Mouse (Mus musculus): ENCODE measurements around the gene Olfr1480.

Olfr1480 gene

DNA sequence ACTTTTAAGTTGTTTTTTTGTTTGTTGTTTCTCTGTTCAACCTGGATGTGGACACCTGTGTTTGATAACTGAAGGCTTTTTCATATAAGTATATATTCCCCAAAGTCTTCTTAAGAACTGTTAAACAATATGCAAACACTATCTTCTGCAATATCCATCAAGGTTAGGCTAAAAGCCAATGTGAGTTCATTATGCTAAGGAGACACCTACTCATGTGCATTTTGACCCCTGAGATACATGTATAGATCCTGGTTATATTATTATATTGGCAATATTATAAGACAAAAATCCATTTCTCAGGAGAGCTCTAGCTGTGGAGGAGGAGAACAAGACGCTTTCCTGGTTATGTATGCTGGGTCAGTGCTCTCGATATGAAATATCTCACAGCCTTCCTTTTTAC is at the start of gene Olfr1480:
TSS of gene Olfr1480 (plus strand) at position 301 of the 400 bp plus-strand sequence.
- DNase-seq (ENCODE audit: low spot score in 2 of 2), result no peak

DNA sequence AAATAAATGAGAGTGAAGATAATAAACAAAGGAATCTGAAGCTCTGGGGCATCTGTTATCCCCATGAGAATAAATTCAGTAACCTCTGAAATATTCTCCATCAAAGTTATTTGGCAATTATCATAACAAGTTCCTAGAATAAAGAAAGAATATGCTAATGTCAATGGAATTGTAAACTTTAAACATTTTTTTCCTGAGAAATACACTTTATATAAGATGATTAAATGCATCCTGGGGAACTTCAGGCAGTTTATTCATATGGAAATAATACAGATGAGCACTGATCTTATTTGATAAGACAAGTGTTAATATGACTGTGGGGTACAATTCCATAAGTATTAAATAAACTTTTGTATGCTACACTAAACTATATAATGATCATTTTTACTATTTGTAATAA is 47.6 kb upstream of the Olfr1480 start, which contains the start of gene Olfr1475:
TSS of gene Olfr1475 (minus strand) at position 101 of the 400 bp plus-strand sequence.
- no peak for DNase-seq (ENCODE audit: low spot score in 2 of 2)

DNA sequence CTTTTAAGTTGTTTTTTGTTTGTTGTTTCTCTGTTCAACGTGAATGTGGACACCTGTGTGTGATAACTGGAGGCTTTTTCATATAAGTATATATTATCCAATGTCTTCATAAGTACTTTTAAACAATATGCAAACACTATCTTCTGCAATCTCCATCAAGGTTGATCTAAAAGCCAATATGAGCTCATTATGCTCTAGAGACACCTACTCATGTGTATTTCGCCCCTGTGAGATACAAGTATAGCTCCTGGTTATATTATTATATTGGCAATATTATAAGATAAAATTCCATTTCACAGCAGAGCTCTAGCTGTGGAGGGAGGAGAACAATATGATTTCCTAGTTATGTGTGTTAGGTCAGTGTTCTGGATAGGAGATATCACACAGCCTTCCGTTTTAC is 27.5 kb upstream of the Olfr1480 start, which contains the start of gene Olfr1477:
TSS of gene Olfr1477 (plus strand) at position 301 of the 400 bp plus-strand sequence.
- DNase-seq (ENCODE audit: low spot score in 2 of 2), result no peak
